Mouse (Mus musculus): ENCODE measurements around the gene Syt8.
A peak's percentile ranks its signal among the peaks of the same experiment; 100 is the strongest.

Gene Syt8

DNA sequence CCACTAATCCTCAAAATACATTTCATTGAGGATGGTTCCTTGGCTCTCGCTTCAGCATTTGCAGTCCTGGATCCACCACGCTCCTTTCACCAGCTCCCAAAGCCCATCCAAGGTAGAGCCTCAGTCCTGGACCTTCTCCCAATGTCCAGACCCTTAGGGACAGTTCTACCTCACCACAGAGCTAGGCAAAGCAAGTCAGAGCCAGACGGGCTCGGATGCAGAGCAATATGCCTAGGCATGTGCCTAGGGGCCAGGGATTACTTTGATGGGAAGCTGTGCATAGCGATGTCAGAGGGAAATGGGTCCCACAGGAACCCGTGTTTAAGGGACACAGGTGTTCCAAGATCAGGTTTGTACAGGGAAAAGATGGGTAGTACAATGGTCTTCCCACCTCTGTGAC is 10.7 kb downstream of the Syt8 start:
- DNase-seq (ENCODE audit: low read depth, low spot score), result no peak

- no peak for DNase-seq (ENCODE audit: low read depth, low spot score)
Observed at GRCm38 (mm10) chr7:142446264-142446663, 11.6 kb downstream of the Syt8 start.

- no peak for DNase-seq (ENCODE audit: low read depth, low spot score)
Observed at GRCm38 (mm10) chr7:142449038-142449617, 14.5 kb downstream of the Syt8 start.

GRCm38 (mm10) chr7:142454706-142455105 is 20.1 kb downstream of the Syt8 start:
- DNase-seq (ENCODE audit: low read depth, low spot score), result no peak

DNA sequence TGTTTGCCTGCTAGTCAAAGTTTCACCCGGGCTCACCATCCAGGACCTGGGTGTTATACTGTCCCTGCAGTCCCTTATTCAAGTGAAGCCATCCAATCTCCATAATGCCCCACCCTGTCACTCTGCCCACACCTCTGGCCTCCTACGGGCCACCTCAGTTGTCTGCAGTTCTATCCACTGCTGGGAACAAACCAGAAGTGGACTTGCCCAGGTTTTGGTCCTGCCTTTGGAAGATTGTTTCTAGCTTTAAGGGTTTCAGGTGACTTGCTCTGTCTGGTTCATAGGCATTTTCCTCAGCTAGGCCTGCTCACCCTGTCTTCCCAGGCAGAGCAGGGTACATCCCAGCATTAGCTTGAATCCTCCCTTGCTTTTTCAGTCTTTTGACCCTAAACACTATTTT is 20.6 kb downstream of the Syt8 start:
- DNase-seq (ENCODE audit: low read depth, low spot score), result no peak

GRCm38 (mm10) chr7:142456806-142457205 is 22.2 kb downstream of the Syt8 start:
- no peak for DNase-seq (ENCODE audit: low read depth, low spot score)

GRCm38 (mm10) chr7:142457227-142457811 is 22.7 kb downstream of the Syt8 start:
- DNase-seq (ENCODE audit: low read depth, low spot score), result no peak

GRCm38 (mm10) chr7:142458026-142458425 is 23.4 kb downstream of the Syt8 start:
- no peak for DNase-seq (ENCODE audit: low read depth, low spot score)

- DNase-seq (ENCODE audit: low read depth, low spot score), result no peak
Observed at GRCm38 (mm10) chr7:142458676-142459298, 24.1 kb downstream of the Syt8 start.

DNA sequence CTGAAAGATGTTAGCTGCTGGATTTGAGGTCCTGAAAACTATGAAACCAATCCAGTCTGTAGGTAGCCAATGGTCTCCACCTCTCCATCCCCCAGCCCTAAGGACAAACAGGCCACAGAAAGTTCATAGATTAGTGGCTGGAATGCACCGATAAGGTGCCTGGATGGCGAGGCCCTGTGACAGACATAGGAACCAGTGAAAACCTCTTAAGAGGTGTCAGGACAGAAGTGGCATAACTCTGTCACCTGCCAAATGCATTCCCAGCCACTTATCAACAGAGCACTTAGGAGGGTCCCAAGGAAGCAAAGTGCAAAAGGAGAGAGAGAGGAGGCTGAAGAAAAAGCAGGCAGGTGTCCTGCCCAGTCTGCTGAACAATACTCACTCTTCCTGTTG is 24.6 kb downstream of the Syt8 start:
- DNase-seq (ENCODE audit: low read depth, low spot score), result no peak

DNA sequence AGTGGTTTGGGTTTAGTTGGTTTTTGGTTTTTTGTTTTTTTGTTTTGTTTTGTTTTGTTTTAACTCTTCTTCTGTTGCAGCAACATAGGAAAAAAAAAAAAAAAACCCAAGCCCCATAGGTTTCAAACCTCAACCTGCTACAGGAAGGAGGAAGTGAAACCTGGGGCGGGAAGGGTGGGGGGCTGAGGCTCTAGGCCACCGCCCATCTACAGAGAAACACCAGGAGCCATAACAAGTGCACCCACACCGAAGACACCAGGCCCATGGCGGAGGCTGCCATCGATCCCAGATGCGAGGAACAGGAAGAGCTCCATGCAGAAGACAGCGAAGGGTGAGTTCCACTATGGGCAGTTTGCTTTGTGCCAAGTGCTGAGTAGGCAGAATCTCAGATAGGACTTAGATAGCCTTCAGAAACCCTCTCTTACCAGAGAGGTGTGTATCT is 26.0 kb downstream of the Syt8 start, which contains the start of gene Lsp1:
TSS of gene Lsp1 (plus strand) at position 174 of the 442 bp plus-strand sequence.
- no peak for DNase-seq (ENCODE audit: low read depth, low spot score)

DNA sequence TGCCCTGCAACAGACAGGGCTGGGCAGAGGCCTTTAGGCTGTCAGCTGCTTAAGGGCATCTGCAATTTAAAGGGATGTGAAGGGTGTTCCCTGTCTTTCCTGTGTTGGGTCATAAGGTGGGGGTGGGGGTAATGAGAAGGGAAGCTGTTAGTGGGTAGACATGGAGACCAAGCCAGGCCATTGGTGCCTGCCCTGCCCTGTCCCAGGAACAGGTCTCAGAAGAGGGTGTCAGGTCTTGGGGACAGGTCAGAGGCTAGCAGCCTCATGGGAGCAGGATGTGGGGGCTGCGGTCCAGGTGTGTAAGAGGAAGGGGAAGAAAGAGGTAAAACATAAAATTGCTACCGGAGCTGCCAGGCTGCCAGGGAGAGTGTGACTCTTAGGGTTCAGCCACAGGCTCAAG is 26.8 kb downstream of the Syt8 start:
- no peak for DNase-seq (ENCODE audit: low read depth, low spot score)

GRCm38 (mm10) chr7:142462190-142462589 is 27.5 kb downstream of the Syt8 start:
- DNase-seq (ENCODE audit: low read depth, low spot score), result no peak

DNA sequence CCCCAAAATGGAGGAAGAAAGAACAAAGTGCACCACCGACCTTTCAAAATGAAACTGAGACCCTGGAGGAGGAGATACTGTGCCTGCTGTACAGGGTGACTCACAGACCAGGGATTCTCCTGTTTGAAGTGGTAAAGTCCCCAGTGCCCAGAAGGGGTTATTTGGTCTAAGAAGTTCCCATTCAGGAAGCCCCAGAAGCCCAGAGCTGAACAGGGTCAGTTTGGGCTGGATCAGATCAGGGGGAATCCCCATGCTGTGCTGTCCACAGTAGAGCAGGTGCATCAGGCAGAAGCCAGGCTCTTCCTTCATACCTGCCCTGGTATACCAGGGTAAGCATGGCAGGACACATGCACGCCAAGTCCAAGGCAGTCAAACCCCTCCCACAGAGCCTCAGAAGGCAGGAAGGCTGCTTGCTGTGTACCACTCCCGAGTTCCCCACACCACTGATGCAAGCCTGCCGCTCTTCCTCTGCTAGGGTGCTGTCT is 28.0 kb downstream of the Syt8 start:
- no peak for DNase-seq (ENCODE audit: low read depth, low spot score)

DNA sequence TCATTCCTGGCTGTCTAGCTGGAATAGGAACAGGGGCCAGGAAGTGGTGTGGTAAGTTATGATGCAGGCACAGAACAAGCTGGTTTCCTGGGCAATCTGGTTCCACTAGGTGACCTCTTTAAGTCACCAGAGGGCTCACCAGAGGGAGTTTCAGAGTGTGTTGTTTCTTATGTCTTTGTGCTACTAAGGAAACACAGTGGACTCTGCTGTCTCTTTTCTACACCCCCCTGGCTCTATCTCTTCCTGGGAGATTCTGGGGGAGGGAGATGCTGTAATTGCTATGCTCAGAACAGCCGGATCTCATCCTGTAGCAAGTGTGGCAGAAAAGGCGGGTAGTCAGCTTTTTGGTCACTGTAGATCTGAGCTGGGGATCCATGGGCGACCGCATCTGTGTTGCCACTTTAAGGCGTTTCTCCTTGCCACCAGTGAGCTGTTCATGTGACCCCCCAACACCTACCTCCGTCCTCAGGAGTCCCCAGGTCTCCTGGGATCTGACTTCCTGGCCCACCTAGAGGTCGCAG is 35.6 kb downstream of the Syt8 start:
- DNase-seq (ENCODE audit: low read depth, low spot score), result no peak

DNA sequence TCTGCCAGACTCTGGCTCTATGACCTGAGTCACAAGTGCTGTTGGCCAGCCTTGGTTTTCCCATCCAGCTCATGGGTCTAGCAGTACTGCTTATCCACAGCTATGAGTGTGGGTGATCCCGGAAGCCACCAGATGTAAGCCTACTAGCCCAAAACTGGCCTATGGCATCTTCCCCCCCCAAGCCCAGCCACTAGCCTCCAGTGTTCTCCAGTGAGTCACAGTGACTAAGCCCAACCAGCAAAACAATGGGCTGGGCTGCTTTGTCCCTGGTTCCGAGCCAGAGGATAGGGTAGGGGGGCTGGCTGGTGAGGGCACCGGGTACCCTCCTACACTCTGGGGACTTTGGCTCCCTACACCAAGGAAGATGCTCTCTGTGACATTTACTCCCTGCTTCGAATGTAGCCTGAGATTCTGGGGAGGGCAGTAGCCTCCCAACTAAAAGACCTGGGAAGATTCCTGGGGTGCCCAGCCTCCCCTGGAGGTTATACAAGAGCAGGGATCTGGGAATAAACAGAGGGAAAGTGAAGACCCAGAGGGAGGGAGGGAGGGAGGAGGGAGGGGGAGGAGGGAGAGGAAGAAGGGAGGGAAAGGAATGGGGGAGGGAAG is 36.3 kb downstream of the Syt8 start:
- DNase-seq (ENCODE audit: low read depth, low spot score), result peak; percentile 29

- no peak for DNase-seq (ENCODE audit: low read depth, low spot score)
Observed at GRCm38 (mm10) chr7:142471414-142471861, 36.8 kb downstream of the Syt8 start.

- DNase-seq (ENCODE audit: low read depth, low spot score), result no peak
Observed at GRCm38 (mm10) chr7:142471884-142472570, 37.4 kb downstream of the Syt8 start.

GRCm38 (mm10) chr7:142472936-142473335 is 38.3 kb downstream of the Syt8 start:
- no peak for DNase-seq (ENCODE audit: low read depth, low spot score)

GRCm38 (mm10) chr7:142473476-142473875 is 38.8 kb downstream of the Syt8 start:
- DNase-seq (ENCODE audit: low read depth, low spot score), result no peak

DNA sequence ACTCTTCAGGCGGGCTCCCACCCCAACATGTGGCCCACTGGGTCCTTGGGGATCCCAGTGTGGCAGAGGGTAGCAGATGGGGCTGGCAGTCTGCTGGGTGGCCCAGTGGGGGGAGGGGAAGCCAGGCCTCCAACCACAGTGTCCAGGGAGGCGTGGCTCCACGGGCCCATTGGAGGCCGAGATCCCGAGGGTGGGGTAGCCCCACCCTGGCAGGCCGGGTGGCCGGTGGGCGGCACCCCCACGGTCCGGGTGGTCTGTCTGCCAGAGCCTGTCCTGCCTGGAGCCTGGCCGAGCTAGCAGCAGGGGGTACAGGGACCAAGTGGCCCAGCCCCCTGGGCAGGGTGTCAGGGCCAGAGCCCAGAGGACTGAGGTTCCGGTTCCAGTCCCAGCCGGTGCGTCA is 40.1 kb downstream of the Syt8 start:
- no peak for DNase-seq (ENCODE audit: low read depth, low spot score)

DNA sequence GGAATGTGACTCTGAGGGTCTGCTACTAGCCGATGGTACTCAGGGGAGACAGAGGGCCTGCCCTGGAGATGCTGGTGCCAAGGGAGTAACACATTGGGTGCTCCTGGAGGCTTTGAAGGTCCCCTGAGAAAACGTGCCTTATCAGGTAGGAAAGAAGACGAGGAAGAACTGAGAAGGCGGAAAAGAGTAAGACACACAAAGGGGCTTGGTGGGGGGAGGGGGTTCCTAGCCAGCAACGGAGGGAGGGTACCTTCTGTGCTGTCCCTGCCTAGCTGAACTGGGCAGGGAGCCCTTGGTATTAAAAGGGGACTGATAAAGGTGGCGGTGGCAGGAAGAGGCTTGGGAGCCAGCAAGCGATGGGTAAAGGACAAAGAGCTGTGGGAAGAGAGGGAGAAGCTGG is 41.0 kb downstream of the Syt8 start:
- no peak for DNase-seq (ENCODE audit: low read depth, low spot score)
